Mouse (Mus musculus): Measurements from ENCODE around the gene Ccnb2.
"Not testable (repeated sequence)": the region's sequence is repeated elsewhere in the genome, so short reads cannot be mapped to it uniquely, and the experiment has no call there.

Gene Ccnb2

DNA sequence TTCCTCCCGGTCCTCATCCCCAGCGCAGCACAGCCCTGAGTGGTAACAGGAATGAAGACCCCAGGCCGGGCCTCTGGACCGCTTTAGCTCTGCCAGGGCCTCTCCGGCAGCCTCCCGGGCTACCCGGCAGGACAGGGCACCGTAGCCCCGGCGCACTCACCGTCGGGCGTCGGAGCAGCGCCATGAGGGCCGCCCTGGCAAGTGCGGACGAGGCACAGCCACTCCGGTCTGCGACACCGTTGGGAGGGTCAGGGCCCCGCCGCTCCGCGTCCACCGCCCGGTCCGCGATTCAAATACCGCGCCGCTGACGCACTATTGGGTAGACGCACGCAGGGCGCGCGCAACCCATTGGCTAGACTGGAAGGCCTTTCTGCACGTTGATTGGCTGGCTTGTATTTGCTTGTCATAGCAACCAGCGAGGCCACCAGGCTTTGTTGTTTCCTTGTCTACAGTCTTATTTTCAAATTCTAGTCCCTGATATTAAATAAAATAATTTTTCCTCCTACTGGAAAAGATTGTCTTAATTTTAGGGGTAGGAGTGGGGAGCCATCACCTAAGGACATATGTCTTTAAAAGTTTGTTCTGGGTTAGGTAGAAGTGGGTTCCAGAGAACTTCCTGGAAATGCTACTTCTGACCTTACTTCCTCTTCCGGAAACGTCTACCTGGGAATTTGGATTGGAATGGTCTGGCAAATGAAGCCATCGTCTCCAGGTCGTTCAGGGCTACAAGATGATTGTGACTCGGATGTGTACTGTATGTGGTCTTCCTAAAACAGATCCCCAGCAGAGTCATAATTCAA is at the start of gene Ccnb2:
Ccnb2 (minus strand) TSS at position 291 of the 800 bp plus-strand sequence.
- DNase-seq = peak; percentile 65

DNA sequence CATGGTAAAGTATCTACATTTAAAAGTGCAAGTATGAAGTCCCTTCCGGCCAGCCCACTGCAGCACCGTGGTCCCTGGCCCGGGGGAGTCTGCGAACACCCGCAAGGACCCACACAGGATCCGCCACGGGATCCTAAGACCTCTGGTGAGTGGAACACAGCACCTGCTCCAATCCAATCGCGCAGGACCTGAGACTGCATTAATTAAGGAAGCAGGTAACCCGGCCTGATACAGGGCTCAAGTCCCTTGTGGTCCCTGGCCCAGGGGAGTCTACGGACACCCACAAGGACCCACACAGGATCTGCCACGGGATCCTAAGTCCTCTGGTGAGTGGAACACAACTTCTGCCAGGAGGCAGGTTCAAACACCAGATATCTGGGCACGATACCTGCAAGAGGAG is 41.7 kb upstream of the Ccnb2 start:
- DNase-seq = not testable (repeated sequence)

DNA sequence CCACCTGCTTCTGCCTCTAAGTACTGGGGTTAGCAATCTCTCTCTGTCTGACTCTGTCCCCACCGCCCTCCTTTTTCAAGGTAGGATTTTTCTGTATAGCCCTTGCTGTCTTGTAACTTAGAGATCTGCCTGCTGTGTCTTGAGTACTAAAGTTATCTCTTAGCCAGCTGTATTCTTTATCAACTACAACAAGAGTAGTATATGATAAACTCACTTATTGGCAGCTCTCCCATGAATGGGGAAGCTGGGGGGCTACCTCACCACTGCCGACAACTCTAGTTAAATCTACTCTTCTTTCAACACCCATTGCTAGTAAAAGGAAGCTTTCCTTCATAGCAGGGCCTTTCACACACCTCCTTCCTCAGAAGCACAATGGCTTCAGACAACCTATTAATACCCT is 31.0 kb upstream of the Ccnb2 start:
- DNase-seq = no peak

DNA sequence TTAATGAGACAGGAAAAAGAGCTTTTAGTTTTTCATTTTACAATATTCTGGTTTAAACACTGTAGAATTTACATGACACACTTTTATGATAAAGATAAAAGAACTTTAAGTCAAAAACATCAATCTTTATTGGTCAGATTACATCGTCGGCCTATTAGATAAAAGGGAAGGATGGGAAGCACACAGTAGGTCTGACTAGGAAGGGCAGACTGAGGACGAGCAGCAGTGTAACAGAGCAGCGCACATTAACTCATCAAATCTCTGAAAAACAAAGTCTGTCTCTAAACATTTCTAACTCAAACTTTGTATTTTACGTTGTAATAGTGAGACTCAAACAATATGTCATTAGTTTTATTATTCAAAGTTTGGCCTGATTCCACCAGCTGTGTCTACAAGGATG is 27.7 kb upstream of the Ccnb2 start:
- DNase-seq = no peak

DNA sequence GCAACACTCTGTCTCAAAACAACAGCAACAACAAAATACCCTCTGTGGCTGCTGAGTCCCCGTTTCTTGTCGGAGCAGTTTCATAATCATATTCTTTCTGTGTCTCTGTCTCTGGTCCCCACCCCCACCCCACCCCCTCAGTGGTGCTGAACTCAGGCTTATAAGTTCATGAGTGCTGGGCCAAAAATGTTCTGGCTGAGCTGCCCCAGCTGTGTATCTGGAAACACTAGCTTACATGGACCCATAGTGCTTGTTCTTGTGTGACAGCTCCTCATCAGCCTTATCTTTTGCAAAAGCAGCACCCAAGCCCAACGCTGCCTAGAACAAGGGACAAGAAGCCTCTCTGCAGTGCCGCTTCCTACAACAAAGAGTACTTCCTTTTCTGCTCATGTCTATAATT is 18.6 kb upstream of the Ccnb2 start:
- no peak for DNase-seq

DNA sequence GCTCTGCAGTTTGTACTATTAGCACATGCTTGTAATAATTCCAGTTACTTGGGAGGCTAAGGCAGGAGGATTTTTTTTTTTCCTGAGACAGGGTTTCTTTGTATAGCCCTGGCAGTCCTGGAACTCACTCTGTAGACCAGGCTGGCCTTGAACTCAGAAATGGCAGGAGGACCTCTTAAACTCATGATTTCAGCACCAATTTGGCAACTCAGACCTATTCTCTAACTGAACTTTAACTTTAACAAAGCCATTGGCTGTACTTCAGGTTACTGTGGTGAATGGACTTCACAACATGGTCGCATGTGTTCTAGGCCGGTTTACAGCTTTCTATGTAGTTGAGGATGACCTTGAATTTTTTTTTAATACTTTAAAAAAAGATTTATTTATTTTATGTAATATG is 1.3 kb upstream of the Ccnb2 start:
- no peak for DNase-seq

DNA sequence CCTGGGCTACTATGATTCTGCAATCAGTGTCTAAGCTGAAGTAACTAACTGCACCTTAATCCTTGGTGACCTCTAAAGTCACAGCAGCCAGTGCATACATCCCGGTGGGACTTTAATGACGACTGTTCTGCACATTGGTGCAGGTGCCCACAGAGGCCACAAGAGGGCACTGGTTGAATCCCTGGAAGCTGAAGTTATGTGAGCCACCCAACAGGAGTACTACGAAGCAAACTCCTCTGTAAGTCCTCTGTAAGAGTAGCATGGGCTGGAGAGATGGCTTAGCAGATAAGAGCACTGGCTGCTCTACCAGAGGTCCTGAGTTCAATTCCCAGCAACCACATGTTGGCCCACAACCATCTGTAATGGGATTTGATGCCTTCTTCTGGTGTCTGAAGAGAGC is 4.9 kb downstream of the Ccnb2 start:
- DNase-seq = no peak

DNA sequence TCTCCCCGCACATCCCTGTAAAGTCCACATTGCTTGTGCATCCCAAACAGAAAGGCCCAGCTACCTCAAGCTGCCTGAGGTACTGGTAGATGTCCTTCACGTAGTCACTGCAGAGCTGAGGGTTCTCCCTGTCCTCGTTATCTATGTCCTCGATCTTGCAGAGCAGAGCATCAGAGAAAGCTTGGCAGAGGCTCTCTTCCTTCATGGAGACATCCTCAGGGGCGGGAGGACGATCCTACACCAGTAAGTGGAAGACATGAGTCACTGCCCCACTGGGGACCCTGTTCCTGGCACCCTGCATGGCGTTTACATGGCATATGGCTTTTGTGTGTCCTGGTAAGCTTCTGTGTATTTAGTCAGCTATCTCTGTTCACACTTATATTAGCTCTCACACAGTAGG is 8.3 kb downstream of the Ccnb2 start:
- DNase-seq = no peak

DNA sequence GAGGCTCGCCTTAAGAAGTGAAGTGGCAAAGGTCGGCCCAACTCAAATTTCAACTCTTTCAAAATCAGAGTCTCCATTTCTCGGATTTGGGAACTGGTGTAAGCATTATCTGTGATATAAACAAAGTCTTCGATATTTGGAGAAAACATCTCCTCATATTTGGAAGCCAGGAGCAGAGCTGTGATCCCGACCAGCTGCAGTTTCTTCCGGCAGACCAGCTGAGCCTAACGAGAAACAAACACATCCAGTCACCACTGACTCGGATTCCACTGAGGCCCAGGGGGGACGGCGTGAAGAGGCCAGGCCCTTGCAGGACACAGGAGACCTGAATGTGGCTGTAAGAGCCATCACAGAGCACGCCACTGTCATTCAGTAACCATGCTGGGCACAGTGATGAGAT is 10.7 kb downstream of the Ccnb2 start:
- no peak for DNase-seq

DNA sequence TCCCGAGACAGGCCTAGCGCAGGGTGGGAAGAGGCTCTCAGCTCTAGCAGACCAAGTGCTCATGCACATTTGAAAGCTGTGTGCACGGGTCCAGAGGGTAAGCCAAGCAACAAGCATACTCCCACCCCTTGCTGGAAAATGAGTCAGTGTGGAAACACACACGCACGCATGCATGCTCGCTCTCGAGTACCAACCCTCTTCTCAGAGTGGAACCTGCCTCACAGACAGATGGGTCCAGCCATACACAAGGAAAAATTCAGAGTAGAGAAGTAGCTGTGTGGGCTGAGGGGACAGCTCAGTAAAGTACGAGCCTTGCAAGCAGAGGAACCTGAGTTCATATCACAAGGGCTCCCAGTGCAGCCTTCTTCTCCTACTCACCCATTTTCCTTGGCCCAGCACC is 11.6 kb downstream of the Ccnb2 start:
- no peak for DNase-seq

DNA sequence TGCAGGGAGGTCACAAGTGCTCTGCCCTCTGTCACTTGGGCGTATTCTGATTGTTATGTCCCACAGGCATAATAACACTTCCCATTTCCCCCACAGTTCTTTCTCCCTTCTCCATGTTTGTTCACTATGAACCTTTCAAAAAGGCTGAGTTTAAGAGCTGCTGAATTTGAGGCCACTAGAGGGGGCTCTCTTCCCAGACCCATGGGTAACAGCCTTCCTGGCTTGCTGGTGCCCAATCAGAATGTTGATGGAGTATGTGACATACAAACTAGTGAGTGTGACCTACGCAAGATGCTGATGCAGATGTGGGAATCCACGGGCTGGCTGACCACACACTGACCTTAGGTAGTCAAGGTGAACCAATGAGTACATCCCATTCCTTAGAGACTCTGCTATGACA is 12.6 kb downstream of the Ccnb2 start:
- DNase-seq = no peak

DNA sequence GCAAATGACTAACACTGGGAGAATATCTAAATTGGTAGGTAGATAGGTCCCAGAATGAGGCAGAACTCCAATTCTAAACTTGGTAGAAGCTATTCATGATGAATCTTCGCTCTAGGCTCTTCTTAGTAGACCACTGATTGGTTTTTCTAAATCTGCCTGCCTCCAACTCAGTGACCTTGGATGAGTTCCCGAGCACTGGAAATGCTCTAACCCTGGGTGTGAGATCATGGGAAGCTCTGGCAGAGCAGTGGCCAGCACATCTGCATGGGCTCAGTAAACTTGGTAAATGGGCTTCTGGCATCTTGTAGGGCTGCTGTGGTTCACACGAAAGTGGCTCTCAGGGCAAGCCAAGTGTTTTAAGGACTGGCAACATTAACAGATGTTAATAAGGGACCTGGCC is 14.8 kb downstream of the Ccnb2 start:
- DNase-seq = no peak

DNA sequence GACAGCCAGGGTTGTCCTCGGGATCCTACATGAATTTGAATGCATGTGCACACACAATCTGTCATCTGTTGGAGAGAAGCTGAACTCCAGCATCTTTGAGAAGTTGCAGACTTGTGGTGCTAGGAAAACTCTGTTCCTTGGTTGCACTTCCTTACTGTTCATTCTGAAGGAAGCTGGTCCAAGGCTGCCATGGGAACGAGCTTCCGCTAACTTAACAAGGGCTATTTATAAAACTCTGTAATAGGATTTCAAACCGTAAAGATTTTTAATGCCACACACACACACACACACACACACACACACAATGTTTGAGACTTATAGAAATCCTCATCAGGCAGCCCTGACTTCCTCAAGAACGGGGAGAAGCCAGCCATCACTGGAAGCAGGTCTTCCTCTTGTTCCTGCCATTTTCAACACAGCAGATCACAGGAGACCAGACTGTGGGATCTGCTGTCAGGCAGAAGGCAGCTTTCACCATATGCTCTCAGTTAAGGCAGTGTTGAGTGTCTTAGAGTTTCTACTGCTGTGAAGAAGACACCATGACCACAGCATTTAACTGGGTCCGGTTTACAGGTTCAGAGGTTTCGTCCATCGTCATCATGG is 19.3 kb downstream of the Ccnb2 start:
- no peak for DNase-seq

DNA sequence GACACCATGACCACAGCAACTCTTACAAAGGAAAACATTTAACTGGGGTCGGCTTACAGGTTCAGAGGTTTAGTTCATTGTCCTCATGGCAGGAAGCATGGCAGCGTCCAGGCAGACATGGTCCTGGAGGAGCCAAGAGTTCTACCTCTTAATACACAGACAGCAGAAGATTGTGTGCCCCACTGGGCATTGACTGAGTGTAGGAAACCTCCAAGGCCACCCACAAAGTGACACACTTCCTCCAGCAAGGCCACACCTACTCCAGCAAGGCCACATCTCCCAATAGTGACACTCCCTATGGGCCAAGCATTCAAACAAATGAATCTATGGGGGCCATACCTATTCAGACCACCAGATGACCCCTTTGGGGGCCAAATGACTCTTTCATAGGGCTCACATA is 25.3 kb downstream of the Ccnb2 start:
- no peak for DNase-seq

DNA sequence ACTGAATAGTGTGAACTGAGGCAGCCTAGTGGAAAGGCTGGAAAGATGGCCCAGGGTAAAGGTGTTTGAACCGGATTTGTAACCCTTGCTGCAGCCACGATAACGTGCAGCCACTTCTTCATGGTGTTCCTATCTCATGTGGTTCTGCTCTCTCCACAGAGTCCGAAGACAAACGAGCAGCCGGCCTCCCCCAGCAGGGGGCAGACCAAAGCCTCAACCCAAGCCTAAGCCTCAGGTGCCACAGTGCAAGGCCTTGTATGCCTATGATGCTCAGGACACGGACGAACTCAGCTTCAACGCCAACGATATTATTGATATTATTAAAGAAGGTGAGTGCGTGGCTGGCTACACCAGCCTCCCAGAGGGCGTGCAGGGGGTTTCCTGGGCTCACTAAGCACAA is 25.7 kb downstream of the Ccnb2 start:
- DNase-seq = no peak

DNA sequence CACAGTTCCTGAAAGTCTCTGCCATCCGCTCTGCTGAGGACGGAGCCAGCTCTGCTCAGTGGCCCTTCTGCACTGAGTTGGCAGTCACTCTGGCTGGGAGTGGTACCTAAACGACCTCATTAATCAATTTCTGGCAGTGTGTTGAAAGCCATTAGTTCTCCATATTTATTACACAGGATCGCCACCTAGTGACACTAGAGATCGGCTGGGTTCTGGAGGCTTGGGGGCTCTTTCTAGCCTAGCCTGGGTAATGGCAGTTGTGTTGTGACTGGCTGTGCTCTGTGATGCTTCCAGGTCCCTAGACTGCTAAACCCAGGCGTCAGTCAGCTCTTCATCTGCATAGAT is 28.8 kb downstream of the Ccnb2 start:
- peak; percentile 9 for DNase-seq

DNA sequence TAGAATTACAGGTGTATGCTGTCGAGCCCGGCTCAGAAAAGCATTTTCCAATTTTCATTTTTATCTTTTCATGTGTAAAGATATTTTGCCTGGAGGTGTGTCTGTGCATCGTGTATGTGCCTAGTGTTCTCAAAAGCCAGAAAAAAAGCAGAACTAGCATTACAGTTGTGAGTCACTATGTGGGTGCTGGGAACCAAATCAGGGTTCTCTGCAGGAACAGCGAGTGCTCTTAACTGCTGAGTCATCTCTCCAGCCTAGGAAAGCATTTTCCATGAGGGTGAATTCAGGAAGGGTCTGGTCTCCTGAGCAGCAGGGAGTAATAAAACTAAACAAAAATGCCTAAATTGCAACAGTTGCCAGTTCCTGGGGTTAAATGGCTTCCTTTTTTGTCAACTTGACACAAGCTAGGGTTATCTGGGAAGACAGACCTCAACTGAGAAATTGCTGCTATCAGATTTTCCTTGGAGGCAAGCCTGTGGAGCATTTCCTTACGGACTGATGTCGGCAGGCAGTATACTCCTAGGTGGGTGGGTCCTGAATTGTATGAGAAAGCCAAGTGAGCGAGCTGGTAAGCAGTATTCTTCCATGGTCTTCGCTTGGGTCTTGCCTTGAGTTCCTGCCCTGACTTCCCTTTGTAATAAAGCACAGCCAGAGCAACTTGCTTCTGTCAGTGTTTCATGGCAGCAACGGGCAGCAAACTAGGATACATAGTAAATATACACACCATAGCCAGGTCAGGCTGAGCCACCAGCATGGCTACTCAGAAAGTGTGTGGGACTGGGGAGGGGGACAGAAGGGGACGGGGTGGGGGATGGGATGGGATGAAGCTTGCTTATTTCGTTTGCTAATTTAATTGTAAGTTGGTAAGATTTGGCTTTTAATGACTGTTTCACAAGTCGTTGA is 29.4 kb downstream of the Ccnb2 start:
- no peak for DNase-seq

DNA sequence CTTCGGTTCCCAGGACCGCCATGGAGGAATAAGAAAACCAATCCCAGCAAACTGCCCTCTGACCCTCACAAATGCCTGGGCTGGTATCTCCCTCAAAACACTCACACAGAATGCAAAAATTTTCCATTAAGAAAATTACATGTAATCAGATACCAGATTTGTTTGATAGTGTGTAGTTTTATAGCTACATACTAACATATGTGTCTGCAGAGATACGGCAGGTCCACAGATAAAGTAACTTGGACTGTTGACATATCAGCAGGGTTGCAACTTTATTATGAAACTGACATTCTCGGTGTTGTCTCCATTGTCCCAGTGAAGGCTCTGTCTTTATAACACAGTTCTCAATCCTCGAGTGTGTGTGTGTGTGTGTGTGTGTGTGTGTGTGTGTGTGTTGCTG is 30.3 kb downstream of the Ccnb2 start:
- DNase-seq = no peak

DNA sequence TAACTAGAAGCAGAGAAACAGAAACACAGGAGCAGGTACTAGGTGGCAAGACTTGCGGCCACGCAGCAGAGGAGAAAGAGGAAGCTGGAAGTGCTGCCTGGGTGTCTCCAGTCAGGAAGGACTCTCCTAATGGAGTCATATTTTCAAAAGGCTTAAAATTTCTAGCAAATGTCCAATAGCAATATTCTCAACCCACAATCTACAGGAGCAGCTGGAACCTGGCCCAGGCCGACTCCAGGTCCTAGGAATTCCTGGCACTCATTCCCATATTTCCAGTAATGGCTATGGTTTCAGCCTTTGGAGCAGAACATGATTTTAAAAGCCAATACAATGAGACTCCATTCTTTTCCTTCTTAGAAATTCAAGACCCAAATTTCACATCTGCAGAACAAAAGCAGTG is 31.8 kb downstream of the Ccnb2 start:
- DNase-seq = no peak

DNA sequence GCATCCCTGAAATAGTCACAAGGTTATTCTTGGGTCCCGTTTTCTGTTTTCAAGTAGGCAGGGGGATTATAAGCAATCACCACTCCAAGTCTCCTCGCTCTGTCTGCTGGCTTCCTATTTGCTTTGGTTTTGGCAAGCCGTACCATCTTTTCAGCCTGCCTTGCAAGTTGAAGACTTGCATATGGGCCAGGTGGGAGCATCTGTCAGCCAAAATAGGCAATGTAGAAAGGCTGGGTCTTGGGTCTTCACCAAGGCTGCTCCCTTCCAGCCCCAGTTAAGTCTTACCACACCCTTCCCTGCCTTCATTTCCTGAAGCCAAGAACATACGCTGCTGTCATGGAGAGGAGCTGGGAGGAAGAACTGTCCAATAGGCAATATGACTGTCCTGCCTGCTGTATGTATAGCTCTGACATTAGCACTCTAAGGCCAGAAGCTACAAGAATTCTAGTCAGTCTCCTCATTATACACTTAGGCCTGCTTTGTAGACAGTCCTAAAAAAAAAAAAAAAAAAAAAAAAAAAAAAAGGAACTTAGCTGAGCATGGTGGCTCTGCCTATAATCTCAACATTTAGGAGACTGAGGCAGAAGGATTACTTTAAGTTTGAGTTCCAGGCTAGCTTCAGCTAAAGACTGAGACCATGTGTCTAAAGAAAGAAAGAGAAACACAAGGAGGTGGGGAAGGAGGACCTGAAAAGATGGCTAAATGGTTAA is 33.8 kb downstream of the Ccnb2 start:
- DNase-seq = no peak

DNA sequence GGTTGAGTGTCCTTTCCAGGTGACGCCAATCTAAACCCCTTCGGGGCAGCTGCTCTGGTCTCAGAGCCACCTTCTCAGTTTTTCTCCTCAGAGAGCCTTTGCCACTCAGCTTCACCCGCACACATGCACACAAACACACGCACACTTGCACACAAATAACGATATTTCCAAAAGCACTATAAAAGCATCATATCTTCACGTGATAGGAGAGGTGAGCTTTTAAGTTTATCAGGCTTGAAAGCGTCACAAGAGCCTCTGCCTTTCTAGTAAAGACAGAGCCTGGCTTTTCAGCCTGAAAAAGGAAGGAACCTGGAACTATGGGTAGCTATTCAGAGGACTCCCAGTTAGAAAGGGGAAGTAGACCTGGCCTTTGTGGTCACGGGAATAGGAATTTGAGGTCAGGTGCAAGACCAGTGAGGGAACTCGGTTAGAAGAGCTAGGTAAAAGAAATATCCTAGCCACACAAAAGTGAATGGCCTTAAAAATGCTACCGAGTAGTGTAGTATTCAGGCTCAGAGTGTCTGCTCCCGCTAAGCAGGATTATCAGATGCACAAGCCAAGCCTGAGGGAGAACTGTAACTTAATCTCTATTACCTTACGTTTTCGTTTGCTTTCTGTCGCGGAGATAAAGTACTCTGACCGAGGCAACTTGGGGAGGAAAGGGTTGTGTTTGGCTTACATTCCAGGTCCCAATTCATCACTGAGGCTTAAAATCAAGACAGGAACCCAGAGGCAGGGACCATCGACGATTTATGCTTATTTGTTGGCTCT is 36.2 kb downstream of the Ccnb2 start:
- DNase-seq = no peak

DNA sequence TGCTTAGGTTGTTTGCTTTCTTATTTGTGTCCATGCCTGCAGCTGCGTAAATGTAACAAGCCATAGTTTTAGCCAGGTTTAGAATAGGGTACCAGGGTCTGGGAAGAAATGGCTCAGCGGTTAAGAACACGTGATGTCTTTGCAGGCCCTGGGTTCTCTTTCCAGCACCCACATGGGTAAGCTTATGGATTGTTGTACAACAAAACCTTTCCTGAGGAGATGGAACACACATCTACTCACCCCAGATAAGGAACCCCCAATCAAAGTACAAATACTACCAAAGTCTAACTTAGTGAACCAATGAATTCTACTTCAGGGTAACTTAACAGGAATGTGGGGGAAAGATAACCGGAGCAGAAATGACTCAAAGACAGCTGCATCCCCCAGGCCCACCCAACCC is 36.9 kb downstream of the Ccnb2 start:
- no peak for DNase-seq

DNA sequence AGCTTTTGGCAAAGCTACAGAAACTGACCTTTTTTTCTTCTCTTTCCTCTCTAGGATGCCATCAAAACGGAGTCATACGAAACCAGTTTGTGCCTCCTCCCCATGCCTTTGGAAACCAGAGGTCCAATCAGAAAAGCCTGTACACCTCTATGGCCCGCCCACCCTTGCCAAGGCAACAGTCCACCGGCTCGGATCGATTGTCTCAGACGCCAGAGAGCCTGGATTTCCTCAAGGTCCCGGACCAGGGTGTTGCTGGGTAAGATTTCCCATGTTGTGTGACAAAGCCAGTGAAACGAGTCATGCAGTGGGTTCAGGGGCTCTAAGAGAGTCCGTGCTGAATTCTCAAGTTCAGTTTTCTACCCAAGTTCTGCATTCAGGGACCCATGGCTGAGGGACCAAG is 37.6 kb downstream of the Ccnb2 start:
- DNase-seq = no peak
